Mouse (Mus musculus) cortical plate, adult 2 months (tissue): Measurements from ENCODE around the gene Pbx1.

Experiments
- CTCF ChIP-seq: fragments of 200-500 bp; IDR thresholded peaks from 2 replicates; pipeline ENCODE4 v1.5.1; 2011; ENCODE audit warnings: mild to moderate bottlenecking, control low read depth, low read length; ENCODE audit not compliant: insufficient read depth; ENCODE audit errors: extremely low read depth
- POLR2A ChIP-seq: fragments of 200-500 bp; IDR thresholded peaks from 2 replicates; pipeline ENCODE4 v1.6.1; 2011; ENCODE audit warnings: mild to moderate bottlenecking, low read length, control low read depth; ENCODE audit not compliant: insufficient read depth; ENCODE audit errors: extremely low read depth

- TF ChIP-seq POLR2A, result no peak
- no peak for TF ChIP-seq CTCF
These were observed 191.7 kb downstream of the Pbx1 start for GRCm38 (mm10) chr1:168240386-168240785.
